Mouse (Mus musculus): ENCODE results near the gene Glrx. TPM values are rescaled to one million over a fixed set of nuclear protein-coding genes. Genes with fewer than 3 reads are reported as not detected.

Glrx gene
- polyA plus RNA-seq, 1 experiment from 2014 or later, result 72.1 TPM

GRCm38 (mm10) chr13:75844833-75845518 is 5.3 kb downstream of the Glrx start:
- Histone ChIP-seq H3K27me3 (ENCODE audit: insufficient read depth, low read length) (no peaks in the 10 kb centered on the region), H3K9me3 (replicated peaks; ENCODE audit: low read length) (no peaks in the 10 kb centered on the region), H3K36me3 (ENCODE audit: insufficient read depth, low read length) (no peaks in the 10 kb centered on the region), H3K4me1 (replicated peaks; ENCODE audit: insufficient read depth, low read length) (peaks cover 9% of the 10 kb centered on the region), H3K4me3 (replicated peaks; ENCODE audit: low read depth, low read length) (no peak overlapping the region), H3K27ac (no peak overlapping the region), H3K9ac (ENCODE audit: low read depth, low read length) (no peak overlapping the region), H3K4me2 (ENCODE audit: low read length) (no peak overlapping the region)
- TF ChIP-seq CTCF (IDR thresholded peaks at IDR 0.05; ENCODE audit: low read depth), result no peak
- ATAC-seq (replicated peaks; ENCODE audit: low FRiP score, low read depth) (no peak), DNase-seq (ENCODE audit: low spot score) (no peak)
- WGBS, result 94% methylated on average over 2 of the region's 2 CpGs

GRCm38 (mm10) chr13:75845519-75846166 is 6.0 kb downstream of the Glrx start:
- Histone ChIP-seq H3K4me3 (replicated peaks; ENCODE audit: low read depth, low read length) (no peak overlapping the region), H3K9me3 (replicated peaks; ENCODE audit: low read length) (no peaks in the 10 kb centered on the region), H3K27ac (no peak overlapping the region), H3K4me2 (ENCODE audit: low read length) (no peak overlapping the region), H3K36me3 (ENCODE audit: insufficient read depth, low read length) (no peaks in the 10 kb centered on the region), H3K9ac (ENCODE audit: low read depth, low read length) (no peak overlapping the region), H3K27me3 (ENCODE audit: insufficient read depth, low read length) (no peaks in the 10 kb centered on the region), H3K4me1 (replicated peaks; ENCODE audit: insufficient read depth, low read length) (peaks cover 9% of the 10 kb centered on the region)
- DNase-seq (ENCODE audit: low spot score), result no peak
- TF ChIP-seq CTCF (IDR thresholded peaks at IDR 0.05; ENCODE audit: low read depth), result no peak
- 75% methylated on average over 4 of the region's 4 CpGs for WGBS
- no peak for ATAC-seq (replicated peaks; ENCODE audit: low FRiP score, low read depth)

- Histone ChIP-seq H3K4me3 (replicated peaks; ENCODE audit: low read depth, low read length) (no peak overlapping the region), H3K9ac (ENCODE audit: low read depth, low read length) (no peak overlapping the region), H3K36me3 (ENCODE audit: insufficient read depth, low read length) (no peaks in the 10 kb centered on the region), H3K9me3 (replicated peaks; ENCODE audit: low read length) (no peaks in the 10 kb centered on the region), H3K27ac (no peak overlapping the region), H3K27me3 (ENCODE audit: insufficient read depth, low read length) (no peaks in the 10 kb centered on the region), H3K4me2 (ENCODE audit: low read length) (no peak overlapping the region), H3K4me1 (replicated peaks; ENCODE audit: insufficient read depth, low read length) (no peaks in the 10 kb centered on the region; the same call in 1 of the 2 replicates)
- DNase-seq (ENCODE audit: low spot score), result no peak
- TF ChIP-seq CTCF (IDR thresholded peaks at IDR 0.05; ENCODE audit: low read depth), result no peak
- no peak for ATAC-seq (replicated peaks; ENCODE audit: low FRiP score, low read depth)
- 87% methylated on average over 6 of the region's 6 CpGs for WGBS
Observed at GRCm38 (mm10) chr13:75847027-75847426, 7.4 kb downstream of the Glrx start.

- no peak overlapping the region for H3K9ac ChIP-seq (ENCODE audit: low read depth, low read length)
- no peaks in the 10 kb centered on the region for H3K27me3 ChIP-seq (ENCODE audit: insufficient read depth, low read length)
- DNase-seq (ENCODE audit: low spot score) (no peak), ATAC-seq (replicated peaks; ENCODE audit: low FRiP score, low read depth) (no peak)
- H3K4me1 ChIP-seq (replicated peaks; ENCODE audit: insufficient read depth, low read length), result no peaks in the 10 kb centered on the region
- no peaks in the 10 kb centered on the region for H3K36me3 ChIP-seq (ENCODE audit: insufficient read depth, low read length)
- no peak overlapping the region for H3K4me3 ChIP-seq (replicated peaks; ENCODE audit: low read depth, low read length)
- H3K9me3 ChIP-seq (replicated peaks; ENCODE audit: low read length), result no peaks in the 10 kb centered on the region
- no peak overlapping the region for H3K4me2 ChIP-seq (ENCODE audit: low read length)
- no peak for TF ChIP-seq CTCF (IDR thresholded peaks at IDR 0.05; ENCODE audit: low read depth)
- H3K27ac ChIP-seq, result no peak overlapping the region
- WGBS, result 85% methylated on average over 4 of the region's 4 CpGs
Observed at GRCm38 (mm10) chr13:75852027-75852426, 12.4 kb downstream of the Glrx start.

- Histone ChIP-seq H3K9me3 (replicated peaks; ENCODE audit: low read length) (no peaks in the 10 kb centered on the region), H3K4me2 (ENCODE audit: low read length) (no peak overlapping the region), H3K4me1 (replicated peaks; ENCODE audit: insufficient read depth, low read length) (no peaks in the 10 kb centered on the region), H3K27ac (no peak overlapping the region), H3K4me3 (replicated peaks; ENCODE audit: low read depth, low read length) (no peak overlapping the region), H3K9ac (ENCODE audit: low read depth, low read length) (no peak overlapping the region), H3K36me3 (ENCODE audit: insufficient read depth, low read length) (no peaks in the 10 kb centered on the region), H3K27me3 (ENCODE audit: insufficient read depth, low read length) (no peaks in the 10 kb centered on the region)
- ATAC-seq (replicated peaks; ENCODE audit: low FRiP score, low read depth), result no peak
- DNase-seq (ENCODE audit: low spot score), result no peak
- TF ChIP-seq CTCF (IDR thresholded peaks at IDR 0.05; ENCODE audit: low read depth), result no peak
- WGBS, result 90% methylated on average over 3 of the region's 3 CpGs
Observed at GRCm38 (mm10) chr13:75853118-75853517, 13.4 kb downstream of the Glrx start.

GRCm38 (mm10) chr13:75859264-75859844 is 19.7 kb downstream of the Glrx start:
- no peak overlapping the region for H3K9ac ChIP-seq (ENCODE audit: low read depth, low read length)
- no peak overlapping the region for H3K4me3 ChIP-seq (replicated peaks; ENCODE audit: low read depth, low read length)
- no peak for TF ChIP-seq CTCF (IDR thresholded peaks at IDR 0.05; ENCODE audit: low read depth)
- H3K27me3 ChIP-seq (ENCODE audit: insufficient read depth, low read length), result no peaks in the 10 kb centered on the region
- H3K4me1 ChIP-seq (replicated peaks; ENCODE audit: insufficient read depth, low read length), result no peaks in the 10 kb centered on the region
- H3K36me3 ChIP-seq (ENCODE audit: insufficient read depth, low read length), result no peaks in the 10 kb centered on the region
- no peak overlapping the region for H3K27ac ChIP-seq
- H3K4me2 ChIP-seq (ENCODE audit: low read length), result no peak overlapping the region
- 72% methylated on average over 1 of the region's 1 CpGs for WGBS
- ATAC-seq (replicated peaks; ENCODE audit: low FRiP score, low read depth) (no peak), DNase-seq (ENCODE audit: low spot score) (no peak)
- H3K9me3 ChIP-seq (replicated peaks; ENCODE audit: low read length), result no peaks in the 10 kb centered on the region
